Mouse (Mus musculus) hindbrain, embryonic 11.5 days (tissue): ENCODE data around the gene R3hdm2. TPM values are rescaled to one million over a fixed set of nuclear protein-coding genes. Genes with fewer than 3 reads are reported as not detected.
A peak's percentile ranks its signal among the peaks of the same experiment; 100 is the strongest.

Experiments used
- ATAC-seq: fragments of 200-750 bp; cut with Nextera tagmentation; 2 replicates; pipeline ENCODE4 v1.8.0; 2017; ENCODE audit warnings: mild to moderate bottlenecking, moderate TSS enrichment, moderate library complexity; ENCODE audit not compliant: low FRiP score
- DNase-seq: peaks from one replicate; pipeline ENCODE4 v3.0.0-alpha.2; 2015; ENCODE audit warnings: low spot score
- H3K27ac ChIP-seq: fragments of 300-500 bp; sonication (generic); 2 replicates; pipeline ENCODE4 v1.5.1; 2014; ENCODE audit warnings: mild to moderate bottlenecking, low read depth, low read length
- H3K27me3 ChIP-seq: fragments of 300-500 bp; sonication (generic); 2 replicates; pipeline ENCODE4 v1.6.1; 2014; ENCODE audit warnings: mild to moderate bottlenecking, low read length, moderate library complexity, mixed read lengths; ENCODE audit not compliant: control insufficient read depth, insufficient read depth
- H3K36me3 ChIP-seq: fragments of 300-500 bp; sonication (generic); 2 replicates; pipeline ENCODE4 v1.6.1; 2014; ENCODE audit warnings: mild to moderate bottlenecking, low read length, moderate library complexity, mixed read lengths; ENCODE audit not compliant: control insufficient read depth, insufficient read depth
- H3K4me1 ChIP-seq: fragments of 300-500 bp; sonication (generic); replicated peaks from 2 replicates; pipeline ENCODE4 v1.6.1; 2014; ENCODE audit warnings: low read length, mixed read lengths; ENCODE audit not compliant: control insufficient read depth, insufficient read depth
- H3K4me2 ChIP-seq: fragments of 300-500 bp; sonication (generic); replicated peaks from 2 replicates; pipeline ENCODE4 v1.6.1; 2014; ENCODE audit warnings: mild to moderate bottlenecking, low read depth, low read length
- H3K4me3 ChIP-seq: fragments of 300-500 bp; sonication (generic); 2 replicates; pipeline ENCODE4 v1.5.1; 2014; ENCODE audit warnings: low read depth, low read length
- H3K9ac ChIP-seq: fragments of 300-500 bp; sonication (generic); 2 replicates; pipeline ENCODE4 v1.6.1; 2014; ENCODE audit warnings: low read depth, low read length
- H3K9me3 ChIP-seq: fragments of 300-500 bp; sonication (generic); 2 replicates; pipeline ENCODE4 v1.6.1; 2016; ENCODE audit warnings: low read length; ENCODE audit not compliant: control insufficient read depth
- whole genome bisulfite sequencing: fragments of 180-500 bp; shearing (Covaris S2); extraction: QIAGEN DNeasy Blood & Tissue Kit; methylation state at CpG from one replicate; pipeline ENCODE4 v1.1.7; 2014; 5-methylcytosine and 5-hydroxymethylcytosine counted together
- polyA plus RNA-seq: library from polyadenylated mRNA; unstranded; fragments of >200 nt; fragmentation: Nextera tagmentation; extraction: Ambion mirVana; gene quantifications from 2 replicates; pipeline ENCODE4 v1.2.1, GENCODE M21; 2014

Gene R3hdm2
- polyA plus RNA-seq, 1 experiment from 2014 or later, result 33.0 TPM

GRCm38 (mm10) chr10:127407391-127407790 lies 27.3 kb downstream of the R3hdm2 start:
- no peaks in the 10 kb centered on the region for H3K9me3 ChIP-seq
- DNase-seq (no peak), ATAC-seq (no peak)
- H3K27ac ChIP-seq, result no peak overlapping the region
- H3K4me2 ChIP-seq, result no peak overlapping the region
- no peak overlapping the region for H3K9ac ChIP-seq
- H3K4me1 ChIP-seq, result no peaks in the 10 kb centered on the region
- H3K27me3 ChIP-seq, result no peaks in the 10 kb centered on the region
- no peak overlapping the region for H3K4me3 ChIP-seq
- WGBS, result 61% methylated on average over 4 of the region's 4 CpGs
- no peaks in the 10 kb centered on the region for H3K36me3 ChIP-seq

- 22% methylated on average over 5 of the region's 5 CpGs for WGBS
- Histone ChIP-seq H3K36me3 (no peaks in the 10 kb centered on the region), H3K9me3 (no peaks in the 10 kb centered on the region), H3K4me3 (no peak overlapping the region), H3K9ac (no peak overlapping the region), H3K4me2 (no peak overlapping the region), H3K27ac (no peak overlapping the region), H3K4me1 (no peaks in the 10 kb centered on the region), H3K27me3 (no peaks in the 10 kb centered on the region)
- DNase-seq (no peak), ATAC-seq (no peak)
These were observed 32.0 kb downstream of the R3hdm2 start for GRCm38 (mm10) chr10:127412101-127412500.

- Histone ChIP-seq H3K4me2 (no peak overlapping the region), H3K36me3 (no peaks in the 10 kb centered on the region), H3K4me1 (no peaks in the 10 kb centered on the region), H3K4me3 (no peak overlapping the region), H3K9me3 (no peaks in the 10 kb centered on the region), H3K27ac (no peak overlapping the region), H3K27me3 (no peaks in the 10 kb centered on the region), H3K9ac (no peak overlapping the region)
- ATAC-seq (no peak), DNase-seq (no peak)
- 76% methylated on average over 2 of the region's 2 CpGs for WGBS
These were observed 32.6 kb downstream of the R3hdm2 start for GRCm38 (mm10) chr10:127412776-127413175.

GRCm38 (mm10) chr10:127413585-127413984 lies 33.5 kb downstream of the R3hdm2 start:
- no peaks in the 10 kb centered on the region for H3K36me3 ChIP-seq
- no peak overlapping the region for H3K4me2 ChIP-seq
- no peaks in the 10 kb centered on the region for H3K4me1 ChIP-seq
- no peaks in the 10 kb centered on the region for H3K9me3 ChIP-seq
- ATAC-seq (no peak), DNase-seq (no peak)
- no peaks in the 10 kb centered on the region for H3K27me3 ChIP-seq
- H3K9ac ChIP-seq, result no peak overlapping the region
- no peak overlapping the region for H3K27ac ChIP-seq
- H3K4me3 ChIP-seq, result no peak overlapping the region
- 78% methylated on average over 1 of the region's 1 CpGs for WGBS

- H3K9ac ChIP-seq, result no peak overlapping the region
- WGBS, result 61% methylated on average over 3 of the region's 3 CpGs
- no peaks in the 10 kb centered on the region for H3K9me3 ChIP-seq
- H3K27ac ChIP-seq, result no peak overlapping the region
- ATAC-seq (no peak), DNase-seq (no peak)
- no peak overlapping the region for H3K4me2 ChIP-seq
- H3K4me1 ChIP-seq, result no peaks in the 10 kb centered on the region
- H3K36me3 ChIP-seq, result no peaks in the 10 kb centered on the region
- no peaks in the 10 kb centered on the region for H3K27me3 ChIP-seq
- no peak overlapping the region for H3K4me3 ChIP-seq
These were observed 34.0 kb downstream of the R3hdm2 start for GRCm38 (mm10) chr10:127414141-127414540.

- H3K27ac ChIP-seq, result no peak overlapping the region
- no peaks in the 10 kb centered on the region for H3K27me3 ChIP-seq
- DNase-seq (no peak), ATAC-seq (no peak)
- no peak overlapping the region for H3K4me2 ChIP-seq
- 12% methylated on average over 6 of the region's 6 CpGs for WGBS
- no peak overlapping the region for H3K4me3 ChIP-seq
- H3K9ac ChIP-seq, result no peak overlapping the region
- no peaks in the 10 kb centered on the region for H3K9me3 ChIP-seq
- no peaks in the 10 kb centered on the region for H3K4me1 ChIP-seq
- no peaks in the 10 kb centered on the region for H3K36me3 ChIP-seq
These were observed 40.0 kb downstream of the R3hdm2 start for GRCm38 (mm10) chr10:127420131-127420530.

GRCm38 (mm10) chr10:127420676-127421353 lies 40.7 kb downstream of the R3hdm2 start:
- H3K27me3 ChIP-seq, result no peaks in the 10 kb centered on the region
- no peaks in the 10 kb centered on the region for H3K4me1 ChIP-seq
- 0 out of 2 replicates have a peak overlapping the region, but pooled peaks have one; percentile 1 for H3K9ac ChIP-seq
- 12% methylated on average over 9 of the region's 9 CpGs for WGBS
- H3K36me3 ChIP-seq, result no peaks in the 10 kb centered on the region
- no peak for ATAC-seq
- no peaks in the 10 kb centered on the region for H3K9me3 ChIP-seq
- peak; percentile 27 for DNase-seq
- H3K4me3 ChIP-seq, result no peak overlapping the region
- H3K27ac ChIP-seq, result no peak overlapping the region
- no peak overlapping the region for H3K4me2 ChIP-seq

GRCm38 (mm10) chr10:127422047-127422446 lies 41.9 kb downstream of the R3hdm2 start:
- Histone ChIP-seq H3K27me3 (no peaks in the 10 kb centered on the region), H3K9ac (no peak overlapping the region), H3K4me3 (no peak overlapping the region), H3K4me2 (0 out of 2 replicates have a peak overlapping the region, but pooled peaks have one; percentile 1), H3K9me3 (no peaks in the 10 kb centered on the region), H3K36me3 (no peaks in the 10 kb centered on the region), H3K27ac (no peak overlapping the region), H3K4me1 (no peaks in the 10 kb centered on the region)
- ATAC-seq (peak; percentile 65; the same call in 1 of the 2 replicates), DNase-seq (peak; percentile 65)
- WGBS, result 29% methylated on average over 6 of the region's 6 CpGs

GRCm38 (mm10) chr10:127425794-127426193 lies 45.7 kb downstream of the R3hdm2 start:
- Histone ChIP-seq H3K27ac (no peak overlapping the region), H3K27me3 (no peaks in the 10 kb centered on the region), H3K4me3 (no peak overlapping the region), H3K9ac (no peak overlapping the region), H3K36me3 (no peaks in the 10 kb centered on the region), H3K4me2 (no peak overlapping the region), H3K4me1 (no peaks in the 10 kb centered on the region), H3K9me3 (no peaks in the 10 kb centered on the region)
- ATAC-seq, result no peak
- DNase-seq, result no peak
- WGBS, result 94% methylated on average over 2 of the region's 2 CpGs
